Mouse (Mus musculus) CH12F3 (cell line): ENCODE results near the gene Aprt.

Experiments used
- in situ Hi-C: fragments of 300-500 bp; cut with MboI; formaldehyde crosslinking; loops from 2 replicates; pipeline ENCODE4 v1.14.3; 2020; ENCODE audit warnings: low sequenced_read_pairs

Aprt gene

GRCm38 (mm10) chr8:122544138-122544537, 32.6 kb downstream of the Aprt start:
- in situ Hi-C loops = no loop called here

DNA sequence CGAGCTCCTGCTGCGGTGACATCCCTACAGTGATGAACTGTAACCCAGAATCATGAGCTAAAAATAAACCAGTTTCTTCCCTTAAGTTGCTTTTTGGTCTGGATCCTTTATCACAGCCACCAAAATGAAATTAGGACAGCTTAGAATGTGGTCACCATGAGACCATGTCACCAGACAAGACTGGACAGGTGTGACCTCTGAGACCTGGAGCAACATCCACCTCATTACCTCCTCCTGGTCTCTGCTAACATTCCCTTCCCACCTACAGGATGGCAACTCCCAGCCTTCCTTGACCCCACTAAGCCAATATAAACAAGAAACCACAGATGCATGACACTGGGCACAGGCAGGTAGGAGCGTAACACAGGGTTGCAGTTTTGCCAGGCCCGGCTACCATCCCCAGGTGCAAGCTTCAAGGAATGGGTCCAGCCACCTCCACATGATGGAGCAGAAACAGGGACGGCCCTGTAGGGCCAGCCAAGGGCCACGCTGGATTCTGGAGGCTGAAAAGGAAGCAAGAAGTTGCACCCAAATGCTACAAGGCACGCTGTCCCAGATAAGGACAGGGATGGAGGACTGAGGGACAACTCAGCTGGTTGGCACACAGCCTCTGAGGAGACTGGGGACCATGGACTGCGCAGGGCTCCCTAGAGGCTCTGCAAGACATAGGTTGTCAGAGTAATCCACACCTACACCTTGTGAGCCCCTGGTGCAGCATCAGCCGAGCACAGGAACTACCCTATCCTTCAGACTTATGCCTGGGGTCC, 38.2 kb downstream of the Aprt start:
- in situ Hi-C loops = no loop called here

- in situ Hi-C loops = no loop called here
Observed at GRCm38 (mm10) chr8:122537812-122538211, 38.9 kb downstream of the Aprt start.

DNA sequence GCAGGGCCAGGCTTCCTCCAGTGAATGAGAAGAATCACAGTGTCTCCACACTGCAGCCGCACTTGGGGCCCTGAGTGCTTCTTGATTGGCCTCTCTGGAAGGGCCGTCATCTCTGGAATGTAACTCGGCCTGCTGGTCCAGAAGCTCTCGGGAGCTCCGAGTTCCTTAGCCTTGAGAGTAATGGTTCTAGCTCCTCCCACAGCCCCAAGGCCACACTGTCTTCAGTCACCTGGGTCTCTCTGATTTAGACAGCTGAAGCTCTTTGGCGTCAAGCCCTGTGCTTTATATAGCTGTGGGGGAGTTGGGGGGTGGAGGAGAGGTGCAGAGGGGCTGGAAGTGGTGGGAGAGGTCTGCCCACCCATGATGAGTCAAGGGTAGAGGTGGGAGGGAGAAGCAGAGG, 39.7 kb downstream of the Aprt start:
- in situ Hi-C loops = no loop called here

DNA sequence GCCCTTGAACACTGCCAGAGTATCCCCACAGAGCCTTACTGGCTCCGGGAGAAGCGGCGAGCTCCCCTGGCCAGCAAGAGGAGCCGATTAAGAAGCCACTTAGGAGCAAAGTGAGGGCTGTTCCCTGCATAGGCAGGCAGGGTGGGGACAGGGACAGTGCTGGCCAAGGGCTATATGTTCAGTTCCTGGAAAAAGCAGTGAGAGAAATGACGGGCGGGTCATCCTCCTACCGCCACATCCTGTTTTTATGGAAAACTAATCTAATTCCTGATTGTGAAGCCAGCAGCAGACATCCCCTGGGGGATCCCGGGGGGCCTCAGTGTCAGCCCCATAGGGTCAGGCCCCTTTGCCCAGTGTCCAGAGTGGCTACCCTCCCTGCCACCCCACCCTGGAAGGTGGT, 45.4 kb downstream of the Aprt start:
- in situ Hi-C loops = no loop called here

GRCm38 (mm10) chr8:122529159-122529558, 47.5 kb downstream of the Aprt start:
- in situ Hi-C loops = no loop called here

GRCm38 (mm10) chr8:122527937-122528336, 48.8 kb downstream of the Aprt start:
- in situ Hi-C loops = no loop called here

GRCm38 (mm10) chr8:122526526-122527170, 50.1 kb downstream of the Aprt start:
- in situ Hi-C loops = no loop called here

GRCm38 (mm10) chr8:122526084-122526483, 50.6 kb downstream of the Aprt start:
- in situ Hi-C loops = no loop called here

DNA sequence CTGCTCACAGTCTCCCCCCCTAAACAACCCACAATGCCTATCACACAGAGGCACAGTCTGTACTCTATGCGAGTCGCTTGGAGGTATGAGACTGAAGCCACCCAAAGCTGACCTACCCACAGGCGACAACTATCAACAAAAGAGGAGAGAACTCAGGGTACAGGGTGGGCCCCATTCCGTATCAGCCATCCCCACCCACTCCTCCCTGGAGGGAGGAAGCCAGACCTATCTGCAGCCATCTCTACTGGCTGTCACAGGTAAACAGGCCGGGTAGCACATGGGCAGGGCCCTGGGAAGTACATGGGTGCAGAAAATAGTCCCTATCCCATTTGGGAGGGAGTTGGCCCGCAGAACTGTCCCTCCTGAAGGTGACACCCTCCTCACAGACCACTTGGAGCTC, 51.7 kb downstream of the Aprt start:
- in situ Hi-C loops = no loop called here
